Mouse (Mus musculus): Measurements from ENCODE around the gene Acbd5.
"Not testable (repeated sequence)": the region's sequence is repeated elsewhere in the genome, so short reads cannot be mapped to it uniquely, and the experiment has no call there.

The Acbd5 gene

GRCm38 (mm10) chr2:23067552-23068369 lies at the start of gene Acbd5:
Acbd5 (plus strand) TSS chr2:23068167.
- peak; percentile 100 for DNase-seq (ENCODE audit: low read depth, low spot score)

GRCm38 (mm10) chr2:23019170-23019569 lies 48.8 kb upstream of the Acbd5 start:
- DNase-seq (ENCODE audit: low read depth, low spot score) = peak; percentile 48

GRCm38 (mm10) chr2:23021320-23021719 lies 46.6 kb upstream of the Acbd5 start:
- no peak for DNase-seq (ENCODE audit: low read depth, low spot score)

GRCm38 (mm10) chr2:23021721-23022120 lies 46.2 kb upstream of the Acbd5 start:
- peak; percentile 33 for DNase-seq (ENCODE audit: low read depth, low spot score)

GRCm38 (mm10) chr2:23023023-23023422 lies 44.9 kb upstream of the Acbd5 start:
- DNase-seq (ENCODE audit: low read depth, low spot score) = peak; percentile 54

- no peak for DNase-seq (ENCODE audit: low read depth, low spot score)
Observed at GRCm38 (mm10) chr2:23023714-23024282, 44.2 kb upstream of the Acbd5 start.

GRCm38 (mm10) chr2:23026379-23026778 lies 41.6 kb upstream of the Acbd5 start:
- no peak for DNase-seq (ENCODE audit: low read depth, low spot score)

- DNase-seq (ENCODE audit: low read depth, low spot score) = peak; percentile 59
Observed at GRCm38 (mm10) chr2:23028826-23029225, 39.1 kb upstream of the Acbd5 start.

- DNase-seq (ENCODE audit: low read depth, low spot score) = no peak
Observed at GRCm38 (mm10) chr2:23030631-23031030, 37.3 kb upstream of the Acbd5 start.

GRCm38 (mm10) chr2:23034692-23035435 lies 33.1 kb upstream of the Acbd5 start:
- DNase-seq (ENCODE audit: low read depth, low spot score) = peak; percentile 85

GRCm38 (mm10) chr2:23035467-23035866 lies 32.5 kb upstream of the Acbd5 start:
- no peak for DNase-seq (ENCODE audit: low read depth, low spot score)

- peak; percentile 47 for DNase-seq (ENCODE audit: low read depth, low spot score)
Observed at GRCm38 (mm10) chr2:23039082-23040000, 28.6 kb upstream of the Acbd5 start.

GRCm38 (mm10) chr2:23040001-23040646 lies 27.8 kb upstream of the Acbd5 start, which contains the start of gene Abi1:
Abi1 (minus strand) TSS chr2:23040241.
- peak; percentile 99 for DNase-seq (ENCODE audit: low read depth, low spot score)

GRCm38 (mm10) chr2:23040690-23041089 lies 27.3 kb upstream of the Acbd5 start:
- DNase-seq (ENCODE audit: low read depth, low spot score) = not testable (repeated sequence)

- no peak for DNase-seq (ENCODE audit: low read depth, low spot score)
Observed at GRCm38 (mm10) chr2:23041457-23041856, 26.5 kb upstream of the Acbd5 start.

GRCm38 (mm10) chr2:23042189-23042588 lies 25.8 kb upstream of the Acbd5 start:
- DNase-seq (ENCODE audit: low read depth, low spot score) = no peak

GRCm38 (mm10) chr2:23045703-23046102 lies 22.3 kb upstream of the Acbd5 start:
- no peak for DNase-seq (ENCODE audit: low read depth, low spot score)

- no peak for DNase-seq (ENCODE audit: low read depth, low spot score)
Observed at GRCm38 (mm10) chr2:23048006-23048405, 20.0 kb upstream of the Acbd5 start.

- DNase-seq (ENCODE audit: low read depth, low spot score) = peak; percentile 73
Observed at GRCm38 (mm10) chr2:23051890-23052289, 16.1 kb upstream of the Acbd5 start.

GRCm38 (mm10) chr2:23052523-23052922 lies 15.4 kb upstream of the Acbd5 start:
- peak; percentile 45 for DNase-seq (ENCODE audit: low read depth, low spot score)

GRCm38 (mm10) chr2:23068370-23068737 lies 387 bp downstream of the Acbd5 start:
- no peak for DNase-seq (ENCODE audit: low read depth, low spot score)

Data from brain, adult 2 months (tissue).